Mouse (Mus musculus): ENCODE data around the gene Gm6370.
"Not testable (repeated sequence)": the region's sequence is repeated elsewhere in the genome, so short reads cannot be mapped to it uniquely, and the experiment has no call there.

Gene Gm6370

GRCm38 (mm10) chr5:146491063-146491462 lies at the start of gene Gm6370:
TSS of gene Gm6370 (plus strand) at chr5:146491363.
- DNase-seq (ENCODE audit: low spot score), result not testable (repeated sequence)

- no peak for DNase-seq (ENCODE audit: low spot score)
These were observed 48.4 kb upstream of the Gm6370 start for GRCm38 (mm10) chr5:146442767-146443166.

- DNase-seq (ENCODE audit: low spot score), result no peak
These were observed 44.5 kb upstream of the Gm6370 start for GRCm38 (mm10) chr5:146446633-146447032.

- peak; percentile 59 for DNase-seq (ENCODE audit: low spot score)
These were observed 39.4 kb upstream of the Gm6370 start for GRCm38 (mm10) chr5:146451592-146452254.

- DNase-seq (ENCODE audit: low spot score), result no peak
These were observed 37.6 kb upstream of the Gm6370 start for GRCm38 (mm10) chr5:146453556-146453955.

GRCm38 (mm10) chr5:146461612-146462011 lies 29.6 kb upstream of the Gm6370 start:
- no peak for DNase-seq (ENCODE audit: low spot score)

- no peak for DNase-seq (ENCODE audit: low spot score)
These were observed 24.5 kb upstream of the Gm6370 start for GRCm38 (mm10) chr5:146466663-146467062.

GRCm38 (mm10) chr5:146468311-146468710 lies 22.9 kb upstream of the Gm6370 start:
- no peak for DNase-seq (ENCODE audit: low spot score)

- no peak for DNase-seq (ENCODE audit: low spot score)
These were observed 20.3 kb upstream of the Gm6370 start for GRCm38 (mm10) chr5:146470821-146471220.

GRCm38 (mm10) chr5:146471311-146471710 lies 19.9 kb upstream of the Gm6370 start:
- DNase-seq (ENCODE audit: low spot score), result no peak

GRCm38 (mm10) chr5:146471821-146472220 lies 19.3 kb upstream of the Gm6370 start:
- no peak for DNase-seq (ENCODE audit: low spot score)

- DNase-seq (ENCODE audit: low spot score), result peak; percentile 42
These were observed 11.6 kb upstream of the Gm6370 start for GRCm38 (mm10) chr5:146479564-146479963.

GRCm38 (mm10) chr5:146481665-146482064 lies 9.5 kb upstream of the Gm6370 start, which contains the start of gene Gm6408:
TSS of gene Gm6408 (plus strand) at chr5:146481965.
- DNase-seq (ENCODE audit: low spot score), result not testable (repeated sequence)

GRCm38 (mm10) chr5:146488959-146489358 lies 2.2 kb upstream of the Gm6370 start:
- peak; percentile 58 for DNase-seq (ENCODE audit: low spot score)

GRCm38 (mm10) chr5:146502099-146502498 lies 10.9 kb downstream of the Gm6370 start, which contains the start of gene 4930449I24Rik:
TSS of gene 4930449I24Rik (plus strand) at chr5:146502399.
- not testable (repeated sequence) for DNase-seq (ENCODE audit: low spot score)

- DNase-seq (ENCODE audit: low spot score), result not testable (repeated sequence)
These were observed 22.7 kb downstream of the Gm6370 start, which contains the start of gene Gm3402 for GRCm38 (mm10) chr5:146513823-146514222. TSS of gene Gm3402 (plus strand) at chr5:146514123.

GRCm38 (mm10) chr5:146525501-146525900 lies 34.3 kb downstream of the Gm6370 start, which contains the start of gene Gm3404:
TSS of gene Gm3404 (plus strand) at chr5:146525801.
- not testable (repeated sequence) for DNase-seq (ENCODE audit: low spot score)

GRCm38 (mm10) chr5:146537347-146537746 lies 46.2 kb downstream of the Gm6370 start, which contains the start of gene Gm3409:
TSS of gene Gm3409 (plus strand) at chr5:146537647.
- DNase-seq (ENCODE audit: low spot score), result not testable (repeated sequence)

All from retina, embryonic 14.5 days (tissue).